Mouse (Mus musculus): ENCODE measurements at regions not wholly inside any gene's neighbourhood (a gene's known extent, or its start where the extent isn't known, plus 50 kb on each side); places are given as distances from the start of the nearest gene placed in this dataset.

DNA sequence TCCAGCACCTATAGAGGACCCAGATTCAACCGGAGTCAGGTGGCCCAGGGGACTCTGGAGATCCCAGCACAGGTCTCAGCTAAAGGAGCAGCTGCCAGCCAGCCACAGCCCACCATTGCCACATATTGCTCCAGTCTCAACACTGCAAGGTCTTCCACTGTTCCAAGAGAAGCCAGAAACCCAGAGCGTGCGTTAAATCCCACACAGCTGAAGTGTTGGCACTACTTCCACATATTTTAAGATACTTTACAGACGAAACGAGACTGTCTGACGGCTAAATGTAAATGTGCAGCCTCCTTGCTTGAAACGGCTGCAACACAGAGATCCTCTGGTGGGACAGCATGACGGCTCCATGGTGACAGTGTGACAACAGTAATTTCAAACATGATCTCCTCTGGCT lies 327.3 kb upstream of the Kdm8 start:
- Histone ChIP-seq H3K4me2 (no peak overlapping the region), H3K36me3 (no peaks in the 10 kb centered on the region), H3K27ac (no peak overlapping the region), H3K4me3 (no peak overlapping the region), H3K9me3 (replicated peaks) (no peaks in the 10 kb centered on the region), H3K27me3 (no peaks in the 10 kb centered on the region), H3K4me1 (replicated peaks) (no peaks in the 10 kb centered on the region), H3K9ac (no peak overlapping the region)
- 70% methylated on average over 8 of the region's 8 CpGs for WGBS
- no peak for ATAC-seq (replicated peaks; ENCODE audit: insufficient number of reproducible peaks, insufficient read depth, low FRiP score, low read depth)

DNA sequence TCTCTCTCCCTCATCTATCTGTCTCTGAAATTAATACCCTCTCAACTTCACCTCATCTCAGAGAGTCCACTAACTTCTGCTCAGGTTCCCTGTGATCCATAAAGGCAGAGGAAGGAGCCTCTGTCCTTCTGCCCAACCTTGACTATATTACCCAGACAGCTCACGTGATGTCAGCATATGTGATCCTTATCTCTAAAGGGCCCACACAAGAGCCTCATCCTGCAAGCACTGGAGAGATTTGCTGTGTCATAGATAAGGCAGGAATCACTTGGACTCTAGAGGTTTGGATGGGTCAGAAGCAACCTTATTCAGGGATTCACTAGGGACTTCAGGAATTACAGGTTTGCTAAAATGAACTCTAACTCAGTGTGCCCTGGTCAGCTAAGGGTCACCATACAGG lies 315.3 kb upstream of the Kdm8 start:
- no peak overlapping the region for H3K4me3 ChIP-seq
- H3K4me1 ChIP-seq (replicated peaks), result no peaks in the 10 kb centered on the region
- H3K36me3 ChIP-seq, result no peaks in the 10 kb centered on the region
- H3K9me3 ChIP-seq (replicated peaks), result no peaks in the 10 kb centered on the region
- H3K9ac ChIP-seq, result no peak overlapping the region
- no peaks in the 10 kb centered on the region for H3K27me3 ChIP-seq
- H3K4me2 ChIP-seq, result no peak overlapping the region
- WGBS, result 26% methylated on average over 1 of the region's 1 CpGs
- no peak for ATAC-seq (replicated peaks; ENCODE audit: insufficient number of reproducible peaks, insufficient read depth, low FRiP score, low read depth)
- H3K27ac ChIP-seq, result no peak overlapping the region

DNA sequence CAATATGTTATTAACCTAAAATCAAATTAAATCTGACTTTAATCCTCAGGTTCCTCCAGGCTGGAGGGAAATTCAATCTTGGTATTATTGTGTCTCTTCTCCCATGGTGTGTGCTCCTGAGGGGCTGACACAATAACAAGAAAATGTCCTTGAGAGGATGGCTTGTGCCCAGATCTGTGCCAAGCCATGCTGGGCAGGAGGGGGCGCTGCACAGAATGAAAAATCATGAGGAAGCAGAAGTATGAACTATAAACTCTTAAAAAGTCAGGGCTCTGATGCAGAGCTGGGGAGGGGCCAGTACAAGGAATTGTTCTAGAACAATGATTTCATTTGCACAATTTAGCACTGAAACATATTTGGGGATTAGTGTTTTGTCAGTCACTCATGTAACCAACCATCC lies 312.5 kb upstream of the Kdm8 start:
- 47% methylated on average over 1 of the region's 1 CpGs for WGBS
- H3K9ac ChIP-seq, result no peak overlapping the region
- no peak for ATAC-seq (replicated peaks; ENCODE audit: insufficient number of reproducible peaks, insufficient read depth, low FRiP score, low read depth)
- no peak overlapping the region for H3K4me3 ChIP-seq
- H3K4me2 ChIP-seq, result no peak overlapping the region
- H3K36me3 ChIP-seq, result no peaks in the 10 kb centered on the region
- H3K27ac ChIP-seq, result no peak overlapping the region
- no peaks in the 10 kb centered on the region; the same call in 1 of the 2 replicates for H3K9me3 ChIP-seq (replicated peaks)
- H3K27me3 ChIP-seq, result no peaks in the 10 kb centered on the region
- no peaks in the 10 kb centered on the region for H3K4me1 ChIP-seq (replicated peaks)

DNA sequence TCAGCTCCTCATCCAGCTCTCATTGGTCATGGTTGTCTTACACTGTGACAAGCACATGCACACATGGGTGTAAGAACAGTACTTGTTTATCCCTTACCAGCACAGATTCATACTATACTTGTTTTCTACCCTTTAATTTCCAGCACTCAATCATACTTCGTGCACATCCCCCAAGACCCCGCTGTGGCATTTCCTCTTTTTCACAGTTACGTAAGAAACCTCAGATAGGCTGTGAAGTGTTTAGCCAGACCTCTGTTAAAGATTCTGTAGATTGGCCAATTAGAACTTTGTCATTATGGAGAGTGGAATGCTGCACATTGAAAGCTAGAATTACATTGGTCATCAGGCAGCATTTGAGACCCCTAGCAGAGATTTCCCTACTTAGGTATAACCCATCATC lies 305.9 kb upstream of the Kdm8 start:
- Histone ChIP-seq H3K9me3 (replicated peaks) (no peaks in the 10 kb centered on the region; the same call in 1 of the 2 replicates), H3K27me3 (no peaks in the 10 kb centered on the region), H3K27ac (no peak overlapping the region), H3K9ac (no peak overlapping the region), H3K36me3 (no peaks in the 10 kb centered on the region), H3K4me1 (replicated peaks) (no peaks in the 10 kb centered on the region), H3K4me3 (no peak overlapping the region), H3K4me2 (no peak overlapping the region)
- WGBS, result 60% methylated on average over 3 of the region's 3 CpGs
- no peak for ATAC-seq (replicated peaks; ENCODE audit: insufficient number of reproducible peaks, insufficient read depth, low FRiP score, low read depth)

DNA sequence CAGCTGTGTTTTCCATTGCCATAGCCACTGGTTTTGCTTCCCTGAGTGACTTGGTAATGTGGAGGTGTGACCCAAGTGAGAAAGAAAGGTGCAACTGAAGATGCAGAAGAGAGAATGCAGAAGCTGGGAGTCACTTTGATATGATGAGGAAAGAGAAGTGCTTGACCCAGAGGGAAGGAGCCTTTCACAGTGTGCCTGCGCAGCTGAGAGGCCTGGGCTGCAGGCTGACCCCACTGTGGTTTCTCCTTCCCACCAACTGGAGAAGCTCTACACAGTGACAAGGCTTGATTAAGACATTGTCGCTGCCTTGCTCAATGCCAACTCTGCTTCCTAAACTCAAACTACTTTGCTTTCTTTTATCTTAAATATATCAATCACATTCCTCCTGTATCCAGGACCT lies 305.3 kb upstream of the Kdm8 start:
- no peak overlapping the region for H3K4me2 ChIP-seq
- H3K27me3 ChIP-seq, result no peaks in the 10 kb centered on the region
- H3K36me3 ChIP-seq, result no peaks in the 10 kb centered on the region
- H3K4me3 ChIP-seq, result no peak overlapping the region
- 69% methylated on average over 2 of the region's 2 CpGs for WGBS
- H3K4me1 ChIP-seq (replicated peaks), result no peaks in the 10 kb centered on the region
- no peak for ATAC-seq (replicated peaks; ENCODE audit: insufficient number of reproducible peaks, insufficient read depth, low FRiP score, low read depth)
- H3K27ac ChIP-seq, result no peak overlapping the region
- no peak overlapping the region for H3K9ac ChIP-seq
- no peaks in the 10 kb centered on the region; the same call in 1 of the 2 replicates for H3K9me3 ChIP-seq (replicated peaks)

DNA sequence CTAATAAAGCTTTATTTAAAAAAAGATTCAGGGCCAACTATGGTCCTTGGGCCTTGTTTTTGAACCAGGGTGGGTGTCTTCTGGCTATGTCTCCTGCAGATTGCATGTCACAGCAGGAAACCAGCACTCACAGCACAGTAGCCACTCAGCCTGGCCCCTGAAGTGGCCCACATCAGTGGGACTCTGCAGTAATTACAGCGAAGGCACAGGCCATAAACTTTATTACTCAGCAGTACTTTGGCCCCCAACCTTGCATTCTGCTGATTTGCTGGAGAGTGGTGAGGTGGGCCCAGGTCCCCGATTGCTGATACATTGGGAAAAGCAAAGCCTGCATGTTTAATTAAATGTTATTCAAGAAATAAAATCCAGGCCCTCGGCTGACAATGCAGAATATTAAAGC lies 303.6 kb upstream of the Kdm8 start:
- no peak for ATAC-seq (replicated peaks; ENCODE audit: insufficient number of reproducible peaks, insufficient read depth, low FRiP score, low read depth)
- Histone ChIP-seq H3K9ac (no peak overlapping the region), H3K4me2 (no peak overlapping the region), H3K4me3 (no peak overlapping the region), H3K27me3 (no peaks in the 10 kb centered on the region), H3K27ac (no peak overlapping the region), H3K9me3 (replicated peaks) (no peaks in the 10 kb centered on the region; the same call in 1 of the 2 replicates), H3K4me1 (replicated peaks) (peaks cover under 1% of the 10 kb centered on the region; the same call in 1 of the 2 replicates), H3K36me3 (no peaks in the 10 kb centered on the region)
- 67% methylated on average over 3 of the region's 3 CpGs for WGBS

DNA sequence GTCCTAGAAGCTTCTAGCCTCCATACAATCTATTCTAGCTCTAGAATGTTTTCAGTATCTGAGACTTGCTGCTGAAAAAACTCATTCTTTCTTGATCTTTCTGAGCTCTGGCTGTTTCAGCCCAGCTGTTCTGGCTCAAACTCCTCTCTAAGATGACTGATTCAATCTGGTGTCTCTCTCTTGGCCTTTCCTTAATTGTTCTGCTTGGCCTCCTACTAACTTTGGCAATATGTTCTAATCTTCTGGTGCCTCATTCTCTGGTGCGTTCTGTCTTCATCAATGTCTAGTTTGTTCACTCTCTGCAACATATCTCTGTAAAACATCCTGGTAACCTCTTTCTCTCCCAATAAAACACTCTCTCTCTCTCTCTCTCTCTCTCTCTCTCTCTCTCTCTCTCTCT lies 302.6 kb upstream of the Kdm8 start:
- 68% methylated on average over 1 of the region's 1 CpGs for WGBS
- H3K9ac ChIP-seq, result no peak overlapping the region
- H3K4me3 ChIP-seq, result no peak overlapping the region
- no peak for ATAC-seq (replicated peaks; ENCODE audit: insufficient number of reproducible peaks, insufficient read depth, low FRiP score, low read depth)
- H3K9me3 ChIP-seq (replicated peaks), result no peaks in the 10 kb centered on the region
- H3K4me1 ChIP-seq (replicated peaks), result peaks cover 3% of the 10 kb centered on the region; the same call in 1 of the 2 replicates
- no peaks in the 10 kb centered on the region for H3K27me3 ChIP-seq
- no peaks in the 10 kb centered on the region for H3K36me3 ChIP-seq
- no peak overlapping the region for H3K27ac ChIP-seq
- H3K4me2 ChIP-seq, result no peak overlapping the region

DNA sequence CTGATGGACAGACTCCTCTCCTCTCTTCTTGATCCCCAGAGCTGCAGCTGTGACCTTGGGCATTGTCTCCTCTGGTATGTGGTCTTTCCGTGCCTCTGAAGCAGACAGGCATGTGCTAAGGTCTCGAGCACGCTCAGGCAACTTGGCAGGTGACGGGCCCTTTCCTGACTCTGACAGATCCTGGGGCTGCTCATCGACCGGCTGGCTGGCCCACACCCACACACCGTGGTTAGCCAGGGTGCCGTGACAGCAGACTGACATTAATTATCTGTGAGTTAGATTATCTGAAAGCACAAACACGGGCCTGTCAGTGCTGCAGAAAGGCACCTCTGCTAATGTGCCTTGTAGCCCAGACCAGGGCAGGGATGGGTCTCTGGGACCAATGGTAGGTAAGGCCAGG lies 298.5 kb upstream of the Kdm8 start:
- Histone ChIP-seq H3K4me3 (no peak overlapping the region), H3K9ac (no peak overlapping the region), H3K27me3 (no peaks in the 10 kb centered on the region), H3K9me3 (replicated peaks) (no peaks in the 10 kb centered on the region), H3K4me1 (replicated peaks) (peaks cover 3% of the 10 kb centered on the region; the same call in 1 of the 2 replicates), H3K27ac (no peak overlapping the region), H3K4me2 (no peak overlapping the region), H3K36me3 (no peaks in the 10 kb centered on the region)
- ATAC-seq (replicated peaks; ENCODE audit: insufficient number of reproducible peaks, insufficient read depth, low FRiP score, low read depth), result peak; percentile 60
- WGBS, result 18% methylated on average over 9 of the region's 9 CpGs

DNA sequence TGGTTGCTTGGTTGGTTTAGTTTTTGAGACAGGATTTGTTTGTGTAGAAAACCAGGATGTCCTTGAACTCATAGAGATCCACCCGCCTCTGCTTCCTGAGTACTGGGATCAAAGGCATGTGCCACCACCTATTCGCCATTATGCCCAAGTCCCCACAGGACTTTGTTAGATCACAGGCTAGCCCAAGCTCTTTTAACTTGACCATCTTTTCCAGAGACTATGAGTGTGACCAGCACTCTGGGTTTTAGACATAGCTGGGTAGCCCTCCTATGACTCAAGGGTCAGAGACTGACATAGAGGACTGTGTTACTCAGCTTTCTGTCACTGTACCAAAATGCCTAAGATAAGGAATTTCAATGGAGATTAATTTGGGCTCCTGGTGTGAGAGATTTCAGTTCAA lies 295.3 kb upstream of the Kdm8 start:
- WGBS, result 88% methylated on average over 2 of the region's 2 CpGs
- Histone ChIP-seq H3K9me3 (replicated peaks) (no peaks in the 10 kb centered on the region), H3K27ac (no peak overlapping the region), H3K27me3 (no peaks in the 10 kb centered on the region), H3K9ac (no peak overlapping the region), H3K36me3 (no peaks in the 10 kb centered on the region), H3K4me3 (no peak overlapping the region), H3K4me1 (replicated peaks) (peaks cover 3% of the 10 kb centered on the region; the same call in 1 of the 2 replicates), H3K4me2 (no peak overlapping the region)
- no peak for ATAC-seq (replicated peaks; ENCODE audit: insufficient number of reproducible peaks, insufficient read depth, low FRiP score, low read depth)

DNA sequence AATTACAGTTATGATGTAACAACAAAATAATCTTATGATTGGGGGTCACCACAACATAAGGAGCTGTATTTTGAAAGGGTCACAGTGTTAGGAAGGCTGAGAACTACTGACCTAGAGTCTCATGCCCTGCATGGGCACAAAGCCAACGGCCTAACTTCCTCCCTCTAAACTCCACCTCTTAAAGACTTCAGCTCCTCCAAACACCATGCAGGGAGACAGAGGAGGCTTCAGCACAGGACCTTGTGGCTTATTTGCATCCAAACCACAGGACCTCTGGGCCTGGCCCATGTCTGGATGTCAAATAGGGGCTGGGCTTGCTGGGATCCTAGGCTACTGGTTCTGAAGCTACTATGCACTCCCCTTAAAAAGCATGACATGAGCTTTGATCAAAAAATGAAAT lies 294.7 kb upstream of the Kdm8 start:
- H3K9me3 ChIP-seq (replicated peaks), result no peaks in the 10 kb centered on the region
- no peak overlapping the region for H3K4me3 ChIP-seq
- no peaks in the 10 kb centered on the region for H3K36me3 ChIP-seq
- no peak overlapping the region for H3K9ac ChIP-seq
- WGBS, result 43% methylated on average over 1 of the region's 1 CpGs
- no peak overlapping the region for H3K27ac ChIP-seq
- no peak overlapping the region for H3K4me2 ChIP-seq
- no peak for ATAC-seq (replicated peaks; ENCODE audit: insufficient number of reproducible peaks, insufficient read depth, low FRiP score, low read depth)
- H3K4me1 ChIP-seq (replicated peaks), result peaks cover 3% of the 10 kb centered on the region; the same call in 1 of the 2 replicates
- H3K27me3 ChIP-seq, result no peaks in the 10 kb centered on the region

DNA sequence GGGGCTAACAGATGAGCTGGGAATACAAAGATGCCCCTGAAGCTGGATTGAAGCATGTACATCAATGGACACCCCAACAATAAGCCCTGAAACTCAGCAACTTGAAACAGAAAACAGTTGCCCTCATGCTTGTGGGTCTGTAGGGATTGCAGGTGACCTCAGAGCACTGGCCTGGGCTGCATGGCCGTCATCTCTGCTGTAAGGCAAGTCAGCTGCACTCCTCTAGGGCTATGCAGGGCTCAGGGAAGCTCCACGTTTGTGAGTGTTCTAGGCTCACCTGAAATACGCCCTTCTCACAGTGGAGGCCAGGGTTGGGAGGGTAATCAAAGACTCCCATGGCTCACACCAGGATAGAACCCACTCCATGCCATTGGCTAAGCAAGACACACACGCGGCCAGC lies 292.2 kb upstream of the Kdm8 start:
- H3K9me3 ChIP-seq (replicated peaks), result no peaks in the 10 kb centered on the region
- no peak overlapping the region for H3K4me2 ChIP-seq
- H3K4me1 ChIP-seq (replicated peaks), result no peaks in the 10 kb centered on the region
- 84% methylated on average over 5 of the region's 5 CpGs for WGBS
- no peaks in the 10 kb centered on the region for H3K36me3 ChIP-seq
- H3K27ac ChIP-seq, result no peak overlapping the region
- no peak overlapping the region for H3K9ac ChIP-seq
- H3K4me3 ChIP-seq, result no peak overlapping the region
- H3K27me3 ChIP-seq, result no peaks in the 10 kb centered on the region
- ATAC-seq (replicated peaks; ENCODE audit: insufficient number of reproducible peaks, insufficient read depth, low FRiP score, low read depth), result no peak

DNA sequence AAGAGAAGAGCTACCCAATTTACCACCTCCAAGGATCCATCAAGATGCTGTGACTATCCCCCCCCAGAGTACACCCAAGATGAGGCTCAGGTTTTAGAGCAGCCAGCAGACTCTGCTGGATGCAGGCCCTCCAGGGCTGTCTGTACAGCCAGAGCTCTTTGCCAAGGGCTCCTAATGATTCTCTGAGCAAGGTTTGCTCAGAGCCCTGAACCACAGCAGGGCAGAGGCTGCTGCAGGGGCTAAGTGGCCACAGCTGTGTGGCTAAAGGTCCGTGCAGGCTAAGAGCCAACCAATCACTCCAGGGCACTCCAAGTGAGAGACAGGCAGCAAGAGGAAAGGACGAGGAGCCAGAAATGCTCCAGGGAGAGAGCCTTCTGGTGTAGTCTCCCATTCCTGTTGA lies 289.2 kb upstream of the Kdm8 start:
- WGBS, result 29% methylated on average over 2 of the region's 2 CpGs
- no peak for ATAC-seq (replicated peaks; ENCODE audit: insufficient number of reproducible peaks, insufficient read depth, low FRiP score, low read depth)

More for the DNA sequence above, 289.2 kb upstream of the Kdm8 start:
- Histone ChIP-seq H3K9ac (no peak overlapping the region), H3K4me3 (no peak overlapping the region), H3K27me3 (no peaks in the 10 kb centered on the region), H3K27ac (no peak overlapping the region), H3K9me3 (replicated peaks) (no peaks in the 10 kb centered on the region), H3K4me2 (no peak overlapping the region), H3K36me3 (no peaks in the 10 kb centered on the region), H3K4me1 (replicated peaks) (no peaks in the 10 kb centered on the region)

Measured in heart, embryonic 15.5 days (tissue).